Mouse (Mus musculus) kidney, postnatal 0 days (tissue): ENCODE data around the gene Zg16. TPM values are rescaled to one million over a fixed set of nuclear protein-coding genes. Genes with fewer than 3 reads are reported as not detected.

Source experiments
- ATAC-seq: fragments of 200-750 bp; cut with Nextera tagmentation; replicated peaks from 2 replicates; pipeline ENCODE4 v1.8.0; 2017; ENCODE audit warnings: low read depth, moderate number of reproducible peaks, moderate TSS enrichment, moderate library complexity; ENCODE audit not compliant: low FRiP score
- DNase-seq: peaks from one replicate; pipeline ENCODE4 v3.0.0-alpha.2; 2016; ENCODE audit warnings: low spot score
- H3K27ac ChIP-seq: fragments of 300-500 bp; sonication (generic); 2 replicates; pipeline ENCODE4 v1.5.1; 2014; ENCODE audit warnings: mild to moderate bottlenecking
- H3K27me3 ChIP-seq: fragments of 300-500 bp; sonication (generic); 2 replicates; pipeline ENCODE4 v1.6.1; 2014; ENCODE audit warnings: low read length, mixed read lengths; ENCODE audit not compliant: insufficient read depth
- H3K36me3 ChIP-seq: fragments of 300-500 bp; sonication (generic); 2 replicates; pipeline ENCODE4 v1.6.1; 2014; ENCODE audit warnings: low read length, mixed read lengths; ENCODE audit not compliant: insufficient read depth
- H3K4me1 ChIP-seq: fragments of 300-500 bp; sonication (generic); replicated peaks from 2 replicates; pipeline ENCODE4 v1.6.1; 2014; ENCODE audit warnings: antibody characterized with exemption, low read length, mixed read lengths; ENCODE audit not compliant: insufficient read depth
- H3K4me2 ChIP-seq: fragments of 300-500 bp; sonication (generic); 2 replicates; pipeline ENCODE4 v1.6.1; 2014; ENCODE audit warnings: mild to moderate bottlenecking, low read length, moderate library complexity, mixed read lengths
- H3K4me3 ChIP-seq: fragments of 300-500 bp; sonication (generic); replicated peaks from 2 replicates; pipeline ENCODE4 v1.5.1; 2014; ENCODE audit warnings: low read depth, low read length
- H3K9ac ChIP-seq: fragments of 300-500 bp; sonication (generic); 2 replicates; pipeline ENCODE4 v1.6.1; 2014; ENCODE audit warnings: low read depth, low read length
- H3K9me3 ChIP-seq: fragments of 300-500 bp; sonication (generic); replicated peaks from 2 replicates; pipeline ENCODE4 v1.6.1; 2016; ENCODE audit warnings: low read length, inconsistent platforms, mixed read lengths
- CTCF ChIP-seq: IDR thresholded peaks from 2 replicates; pipeline ENCODE4 v1.5.1; 2016; ENCODE audit warnings: antibody characterized with exemption, low read depth, mild to moderate bottlenecking, moderate library complexity
- WGBS: fragments of 180-500 bp; shearing (Covaris S2); extraction: QIAGEN DNeasy Blood & Tissue Kit; methylation state at CpG from one replicate; pipeline ENCODE4 v1.1.7; 2014; 5-methylcytosine and 5-hydroxymethylcytosine counted together
- polyA plus RNA-seq: library from polyadenylated mRNA; unstranded; fragments of >200 nt; fragmentation: Nextera tagmentation; extraction: Ambion mirVana; gene quantifications from 2 replicates; pipeline ENCODE4 v1.2.1, GENCODE M21; 2015

The Zg16 gene
- polyA plus RNA-seq, 1 experiment from 2014 or later = not detected

DNA sequence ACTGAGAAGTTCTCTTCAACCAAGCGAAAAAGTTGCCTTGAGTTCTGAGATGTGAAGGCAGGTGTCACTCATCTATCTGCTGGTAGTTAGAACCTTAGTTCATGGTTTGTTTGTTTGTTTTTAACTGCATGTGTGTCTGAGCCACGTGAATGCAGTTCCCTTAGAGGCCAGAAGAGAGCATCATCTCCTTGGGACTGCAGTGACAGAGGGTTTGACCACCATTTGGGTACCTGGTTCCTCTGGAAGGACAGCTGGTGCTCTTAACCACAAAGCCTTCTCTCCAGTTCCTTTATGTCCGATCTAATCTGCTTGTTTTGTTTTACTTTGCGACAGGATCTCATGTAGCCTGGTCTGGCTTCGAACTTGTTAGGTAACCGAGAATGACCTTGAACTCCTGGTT is 21.6 kb downstream of the Zg16 start:
- no peak for ATAC-seq
- Histone ChIP-seq H3K9me3 (no peaks in the 10 kb centered on the region), H3K4me3 (no peak overlapping the region), H3K4me1 (0 out of 2 replicates have a peak, but pooled peaks cover 4% of the 10 kb centered on the region), H3K36me3 (no peaks in the 10 kb centered on the region), H3K9ac (no peak overlapping the region), H3K4me2 (no peak overlapping the region), H3K27ac (no peak overlapping the region), H3K27me3 (no peaks in the 10 kb centered on the region)
- no peak for DNase-seq
- no peak for TF ChIP-seq CTCF
- 89% methylated on average over 6 of the region's 6 CpGs for WGBS

DNA sequence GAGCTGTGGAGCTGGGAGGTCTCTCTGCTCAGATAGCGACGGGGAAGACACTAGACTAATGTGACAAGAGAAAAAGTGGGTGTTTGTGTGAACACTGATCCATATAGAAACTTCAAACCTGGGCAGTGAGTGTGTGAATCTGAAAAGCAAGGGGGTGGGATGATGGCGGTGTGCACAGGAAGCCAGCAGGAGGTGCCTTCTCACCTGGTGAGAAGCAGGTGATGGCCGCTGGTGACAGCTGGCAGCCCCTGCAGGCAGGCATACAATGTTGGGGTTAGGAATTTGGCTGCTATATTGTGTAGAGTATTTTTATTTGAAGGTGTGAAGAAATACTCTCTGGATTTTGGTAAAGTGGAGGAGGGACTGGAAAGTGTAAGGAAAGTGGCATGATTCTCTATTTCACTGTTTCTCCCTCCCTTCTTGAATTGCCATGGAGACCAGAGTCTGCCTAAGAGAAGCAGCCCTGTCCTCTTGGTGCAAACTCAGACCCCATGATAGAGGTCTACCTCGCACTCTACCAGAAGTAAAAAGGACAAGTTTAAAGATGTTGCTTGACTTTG is 32.0 kb downstream of the Zg16 start:
- no peak overlapping the region for H3K4me2 ChIP-seq
- H3K4me1 ChIP-seq = no peaks in the 10 kb centered on the region
- no peak overlapping the region for H3K27ac ChIP-seq
- H3K36me3 ChIP-seq = no peaks in the 10 kb centered on the region
- H3K9ac ChIP-seq = no peak overlapping the region
- DNase-seq (no peak), ATAC-seq (no peak)
- 73% methylated on average over 5 of the region's 5 CpGs for WGBS
- TF ChIP-seq CTCF = peak; percentile 25; the same call in 1 of the 2 replicates
- no peaks in the 10 kb centered on the region for H3K27me3 ChIP-seq
- no peak overlapping the region for H3K4me3 ChIP-seq
- H3K9me3 ChIP-seq = no peaks in the 10 kb centered on the region

DNA sequence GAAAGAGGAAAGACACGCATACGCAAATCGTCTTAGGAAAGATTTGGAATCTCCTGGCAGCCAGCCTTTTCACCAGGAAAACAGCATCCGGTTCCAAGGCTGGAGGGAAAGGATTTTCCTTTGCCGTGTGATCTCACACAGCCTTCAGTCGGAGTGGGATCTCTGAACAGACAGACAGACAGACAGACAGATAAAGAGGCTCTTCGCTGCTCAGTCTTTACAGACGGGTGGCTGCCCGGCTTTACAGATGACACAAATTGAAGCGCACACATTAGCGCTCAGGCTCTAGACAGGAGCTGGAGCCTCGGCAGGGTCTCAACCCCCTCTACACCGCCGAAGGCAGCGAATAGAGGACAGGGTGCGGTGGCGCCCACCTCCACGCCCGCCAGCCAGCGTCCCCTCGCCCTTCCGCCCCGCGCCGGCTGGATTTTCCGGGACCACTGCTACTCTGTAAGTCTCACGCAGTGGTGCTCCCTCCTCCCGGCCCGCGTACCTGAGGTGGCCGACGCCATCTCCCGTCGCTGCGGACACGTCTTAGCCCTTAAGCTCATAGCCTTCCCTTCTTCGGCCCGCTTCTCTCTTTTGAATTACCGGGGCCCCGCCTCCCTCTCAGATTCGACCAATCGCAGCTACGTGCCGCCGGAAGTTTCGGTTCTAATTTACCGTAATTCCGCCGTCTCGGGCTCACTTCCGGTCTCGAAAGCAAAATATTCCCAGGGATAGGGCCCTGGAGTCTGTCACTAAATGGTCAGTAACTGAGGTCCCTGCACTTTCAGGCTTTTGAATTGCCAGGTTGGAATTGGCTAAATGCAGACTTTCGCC is 45.1 kb downstream of the Zg16 start, which contains the start of gene Kif22:
Gene Kif22, minus strand, starts transcription at position 621 of the 822 bp plus-strand sequence.
- Histone ChIP-seq H3K9ac (peak within 1 kb of the TSS; percentile 73), H3K4me1 (0 out of 2 replicates have a peak, but pooled peaks cover 4% of the 10 kb centered on the region), H3K9me3 (no peaks in the 10 kb centered on the region), H3K4me3 (peak within 1 kb of the TSS; percentile 83), H3K27ac (peak within 1 kb of the TSS; percentile 73), H3K4me2 (peak within 1 kb of the TSS; percentile 76), H3K36me3 (no peaks in the 10 kb centered on the region), H3K27me3 (no peaks in the 10 kb centered on the region)
- peak; percentile 82 for ATAC-seq
- TF ChIP-seq CTCF = no peak
- DNase-seq = peak; percentile 96
- under 1% methylated on average over 53 of the region's 53 CpGs for WGBS

DNA sequence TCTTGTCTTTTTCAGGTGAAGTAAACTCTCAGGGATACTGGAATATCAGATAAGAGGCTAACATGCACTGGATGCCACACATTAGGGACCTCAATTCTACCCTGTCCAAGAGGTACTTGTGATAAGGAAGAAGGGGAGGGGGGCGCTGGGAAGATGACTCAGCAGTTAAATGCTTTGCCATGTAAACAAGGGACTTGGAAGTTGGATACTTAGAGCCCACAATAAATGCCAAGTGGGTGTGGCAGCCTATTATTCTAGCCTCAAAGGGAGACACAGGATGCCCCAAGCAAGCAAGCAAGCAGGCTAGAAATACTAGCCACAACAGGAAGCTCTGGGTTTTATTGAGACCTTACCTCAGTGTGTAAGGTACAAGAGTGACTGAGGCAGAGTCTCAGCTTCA is 55.9 kb downstream of the Zg16 start:
- Histone ChIP-seq H3K4me1 (no peaks in the 10 kb centered on the region; the same call in 1 of the 2 replicates), H3K27ac (no peak overlapping the region), H3K27me3 (no peaks in the 10 kb centered on the region), H3K9me3 (no peaks in the 10 kb centered on the region), H3K9ac (no peak overlapping the region), H3K4me3 (no peak overlapping the region), H3K4me2 (no peak overlapping the region), H3K36me3 (peaks cover 34% of the 10 kb centered on the region)
- WGBS = 73% methylated on average over 1 of the region's 1 CpGs
- no peak for TF ChIP-seq CTCF
- DNase-seq (no peak), ATAC-seq (no peak)

DNA sequence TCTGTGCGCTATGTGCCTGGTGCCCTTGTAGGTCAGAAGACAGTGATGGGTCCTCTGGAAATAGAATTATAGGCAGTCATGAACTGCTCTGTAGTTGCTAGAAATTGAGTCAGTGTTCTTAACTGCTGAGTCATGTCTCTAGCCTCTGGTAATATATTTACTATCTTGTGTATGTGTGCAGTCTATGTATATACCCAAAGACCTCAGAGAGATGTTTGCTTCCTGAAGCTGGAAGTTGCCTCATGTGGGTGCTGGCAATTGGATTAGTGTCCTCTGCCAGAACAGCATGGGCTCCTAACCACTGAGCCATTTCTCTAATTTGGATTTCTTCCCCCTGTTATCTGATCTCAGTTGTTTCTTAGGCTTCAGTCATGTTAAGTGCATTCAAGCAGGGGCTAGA is 57.0 kb downstream of the Zg16 start:
- Histone ChIP-seq H3K4me3 (no peak overlapping the region), H3K9ac (no peak overlapping the region), H3K27me3 (no peaks in the 10 kb centered on the region), H3K9me3 (no peaks in the 10 kb centered on the region), H3K36me3 (peaks cover 34% of the 10 kb centered on the region), H3K27ac (no peak overlapping the region), H3K4me1 (no peaks in the 10 kb centered on the region; the same call in 1 of the 2 replicates), H3K4me2 (no peak overlapping the region)
- ATAC-seq = no peak
- no peak for TF ChIP-seq CTCF
- 97% methylated on average over 1 of the region's 1 CpGs for WGBS
- no peak for DNase-seq

DNA sequence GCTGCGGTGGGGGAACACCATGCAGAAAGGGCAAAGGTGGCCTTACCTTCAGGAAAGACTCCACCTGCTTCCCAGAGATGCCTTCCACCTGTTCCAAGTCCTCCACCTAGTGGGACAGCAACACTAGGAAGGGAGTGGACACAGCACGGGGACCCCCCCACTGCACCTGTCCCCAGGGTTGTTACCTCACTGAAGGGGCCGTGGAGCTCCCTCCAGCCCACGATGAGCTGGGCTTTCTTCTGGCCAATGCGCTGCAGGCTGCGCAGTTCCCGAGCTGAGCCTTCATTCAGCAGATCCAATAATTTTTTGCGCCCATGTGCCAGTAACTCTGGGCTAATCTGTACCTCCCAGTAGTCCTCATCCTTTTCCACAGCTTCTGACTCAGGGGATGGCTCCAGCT is 59.2 kb downstream of the Zg16 start:
- H3K9me3 ChIP-seq = no peaks in the 10 kb centered on the region
- peak overlapping the region; percentile 95 for H3K4me2 ChIP-seq
- ATAC-seq = 0 out of 2 replicates have a peak, but pooled peaks have one; percentile 0
- H3K4me1 ChIP-seq = peaks cover 15% of the 10 kb centered on the region
- peak overlapping the region; percentile 99 for H3K27ac ChIP-seq
- 58% methylated on average over 8 of the region's 8 CpGs for WGBS
- no peak for DNase-seq
- TF ChIP-seq CTCF = no peak
- peak overlapping the region; percentile 94 for H3K9ac ChIP-seq
- peaks cover 23% of the 10 kb centered on the region for H3K36me3 ChIP-seq
- H3K4me3 ChIP-seq = peak overlapping the region; percentile 78
- no peaks in the 10 kb centered on the region for H3K27me3 ChIP-seq
